Mouse (Mus musculus) liver, postnatal 0 days (tissue): ENCODE measurements around the gene Pxn.

ENCODE experiments used
- CTCF ChIP-seq: sonication (generic); IDR thresholded peaks from 2 replicates; pipeline ENCODE4 v1.5.1; 2016; ENCODE audit warnings: antibody characterized with exemption, low read depth
- EP300 ChIP-seq: IDR thresholded peaks from 2 replicates; pipeline ENCODE4 v1.6.1; 2016; ENCODE audit warnings: antibody characterized with exemption, low read depth, mild to moderate bottlenecking

GRCm38 (mm10) chr5:115569721-115570120, 63.2 kb downstream of the Pxn start:
- TF ChIP-seq CTCF (no peak), EP300 (no peak)
